Mouse (Mus musculus): ENCODE results near the gene Gpc1.
A peak's percentile ranks its signal among the peaks of the same experiment; 100 is the strongest.

The Gpc1 gene

GRCm38 (mm10) chr1:92877431-92877978 is 46.1 kb downstream of the Gpc1 start:
- no peak for DNase-seq (ENCODE audit: inconsistent age in 2 of 2, low spot score in 1 of 2)

- no peak for DNase-seq (ENCODE audit: inconsistent age in 2 of 2, low spot score in 1 of 2)
Observed at GRCm38 (mm10) chr1:92878066-92878741, 46.8 kb downstream of the Gpc1 start.

DNA sequence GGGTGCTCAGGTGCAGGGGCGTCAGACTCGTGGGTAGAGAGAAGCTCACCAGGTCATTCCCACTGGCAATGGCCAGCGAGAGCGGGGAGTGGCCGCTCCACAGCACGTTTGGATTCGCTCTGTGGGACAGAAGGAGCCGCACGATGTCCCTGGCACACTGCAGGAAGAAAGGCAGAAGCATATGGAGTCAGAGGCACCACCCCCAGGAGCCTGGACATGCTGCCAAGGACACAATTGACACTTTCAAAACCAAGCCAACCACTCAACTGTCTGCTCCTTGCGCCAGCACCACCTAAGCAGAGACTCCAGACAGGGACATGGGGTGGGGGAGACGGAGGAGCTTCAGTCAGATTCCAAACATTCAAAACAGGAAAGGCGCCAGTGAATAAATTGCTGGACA is 47.8 kb downstream of the Gpc1 start:
- DNase-seq (ENCODE audit: inconsistent age in 2 of 2, low spot score in 1 of 2): no peak

- no peak for DNase-seq (ENCODE audit: inconsistent age in 2 of 2, low spot score in 1 of 2)
Observed at GRCm38 (mm10) chr1:92880101-92880500, 48.7 kb downstream of the Gpc1 start.

DNA sequence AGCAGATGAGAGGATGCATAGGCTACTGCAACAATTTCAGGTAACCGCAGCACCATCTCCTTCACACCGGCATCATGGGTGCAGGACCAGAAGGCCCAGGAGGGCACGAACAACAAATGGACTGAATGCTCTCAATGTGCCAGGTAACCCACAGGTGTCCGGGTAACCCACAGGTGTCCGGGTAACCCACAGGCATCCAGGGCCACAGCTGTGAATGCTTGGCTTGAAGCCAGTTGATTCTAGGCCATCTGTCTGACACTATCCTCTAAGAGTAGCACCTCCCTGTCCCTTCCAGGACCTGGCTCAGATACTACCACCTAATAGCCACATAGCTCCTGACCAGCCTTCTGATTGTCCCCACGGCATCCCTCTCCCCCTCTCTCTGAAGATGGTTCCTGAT is 50.5 kb downstream of the Gpc1 start:
- no peak for DNase-seq (ENCODE audit: inconsistent age in 2 of 2, low spot score in 1 of 2)

- DNase-seq (ENCODE audit: inconsistent age in 2 of 2, low spot score in 1 of 2): no peak
Observed at GRCm38 (mm10) chr1:92888901-92889655, 57.6 kb downstream of the Gpc1 start.

DNA sequence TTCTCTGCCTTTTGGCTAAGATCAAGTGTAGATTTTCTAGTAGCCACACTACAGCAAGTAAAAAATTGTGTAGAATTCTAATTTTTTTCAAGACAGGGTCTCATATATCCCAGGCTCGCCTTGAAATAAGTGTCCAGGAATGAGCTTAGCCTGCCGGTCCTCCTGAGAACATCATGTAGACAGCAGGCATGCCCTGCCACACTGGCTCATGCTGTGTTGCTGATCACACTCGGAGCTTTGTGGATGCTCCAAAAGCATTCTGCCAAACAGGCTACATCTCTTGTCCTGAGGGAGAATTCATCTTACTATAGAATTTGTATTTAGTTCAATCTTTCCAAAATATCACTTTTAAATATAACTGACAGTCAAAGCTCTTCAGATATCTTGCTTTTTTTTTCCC is 61.3 kb downstream of the Gpc1 start:
- DNase-seq (ENCODE audit: inconsistent age in 2 of 2, low spot score in 1 of 2): no peak

DNA sequence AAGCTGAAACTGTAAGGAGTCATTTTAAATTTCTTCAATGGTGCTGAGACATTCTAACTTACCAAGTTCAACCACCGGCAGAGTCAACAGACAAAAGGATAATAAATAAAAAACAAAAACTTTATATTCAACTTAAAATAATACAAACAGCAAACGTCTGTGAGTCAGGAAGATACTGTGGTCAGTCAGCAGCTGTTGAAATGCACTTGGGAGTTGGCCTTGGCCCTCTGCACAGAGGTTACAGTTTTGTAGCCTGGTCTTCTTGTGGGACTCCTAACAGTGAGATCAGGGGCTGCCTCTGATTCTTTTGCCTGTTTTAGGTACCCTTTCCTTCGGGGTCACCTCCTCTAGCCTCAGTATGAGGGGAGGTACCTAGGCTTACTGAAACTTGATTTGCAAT is 62.5 kb downstream of the Gpc1 start:
- DNase-seq (ENCODE audit: inconsistent age in 2 of 2, low spot score in 1 of 2): peak in 1 of 2 experiments; percentile 42

- peak; percentile 79 to 92 for DNase-seq (ENCODE audit: inconsistent age in 2 of 2, low spot score in 1 of 2)
Observed at GRCm38 (mm10) chr1:92895089-92895488, 63.6 kb downstream of the Gpc1 start.

DNA sequence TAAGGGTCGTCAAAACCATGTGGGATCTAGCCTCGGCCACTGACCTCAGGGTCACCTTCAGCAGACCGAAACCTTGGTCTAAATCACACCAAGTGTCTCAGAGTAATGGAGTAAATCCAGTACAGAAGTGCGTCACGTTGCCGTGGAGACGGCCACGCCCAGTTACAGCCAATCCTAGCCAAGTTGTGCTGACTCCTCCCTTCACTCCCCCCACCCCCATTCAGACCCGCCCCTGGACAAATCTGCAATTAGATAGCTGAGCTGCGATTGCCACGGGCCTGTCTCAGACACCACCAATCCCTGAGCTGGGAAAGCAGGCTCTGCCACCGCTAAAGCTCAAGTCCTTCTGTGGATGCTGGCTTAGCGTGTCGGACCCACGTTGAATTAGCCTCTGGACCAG is 71.3 kb downstream of the Gpc1 start, which contains the start of gene Ankmy1:
Gene Ankmy1 (minus strand): TSS at position 121 of the 400 bp plus-strand sequence.
- DNase-seq (ENCODE audit: inconsistent age in 2 of 2, low spot score in 1 of 2): peak; percentile 73 to 85

DNA sequence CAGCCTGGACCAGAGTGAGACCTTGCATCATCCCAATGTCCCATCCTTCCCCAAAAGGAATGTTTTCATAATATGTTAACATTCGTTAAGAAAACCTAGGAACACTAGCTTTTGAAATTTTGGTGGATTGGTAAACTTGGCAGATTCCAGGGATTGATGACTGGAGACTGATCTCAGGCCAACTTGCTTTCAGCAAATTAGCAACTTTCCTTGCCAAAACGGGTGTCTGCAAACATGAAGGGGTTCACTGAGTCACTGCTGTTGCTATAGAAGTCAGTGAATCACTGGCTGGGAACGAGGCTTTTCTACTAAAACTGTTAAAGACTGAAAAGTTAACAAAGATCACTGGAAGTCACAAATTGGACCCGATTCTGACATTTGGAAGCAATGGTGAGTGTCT is 72.2 kb downstream of the Gpc1 start:
- peak; percentile 28 to 82 for DNase-seq (ENCODE audit: inconsistent age in 2 of 2, low spot score in 1 of 2)

DNA sequence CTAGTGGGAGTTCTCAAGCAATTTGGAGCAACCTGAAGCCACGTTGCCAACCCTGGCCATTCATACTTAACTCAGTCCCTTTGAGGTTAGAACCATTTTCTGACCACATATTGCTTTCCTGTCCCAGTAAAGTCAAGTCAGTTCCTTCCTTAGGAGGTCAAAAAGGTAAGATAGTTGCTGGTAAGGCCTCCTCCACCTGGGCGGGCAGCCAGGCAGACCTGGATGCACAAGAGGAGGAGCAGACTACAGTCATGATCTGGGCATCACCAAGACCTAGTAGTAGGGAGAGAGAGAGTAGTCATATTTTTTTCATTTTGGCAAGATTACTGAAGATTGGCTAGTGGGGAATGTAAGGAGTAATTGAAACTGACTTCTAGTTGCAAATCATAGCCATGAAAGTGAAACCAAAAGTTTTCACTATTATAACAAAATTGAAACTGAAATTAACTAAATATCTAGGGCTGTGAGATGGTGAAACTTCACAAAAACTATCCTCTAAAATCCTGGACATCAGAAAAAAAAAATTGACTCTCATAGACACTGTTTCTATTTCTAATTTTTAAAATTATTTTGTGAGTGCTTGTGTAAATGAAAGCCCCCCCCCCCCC is 74.4 kb downstream of the Gpc1 start:
- peak; percentile 38 to 48 for DNase-seq (ENCODE audit: inconsistent age in 2 of 2, low spot score in 1 of 2)

- peak; percentile 96 to 97 for DNase-seq (ENCODE audit: inconsistent age in 2 of 2, low spot score in 1 of 2)
Observed at GRCm38 (mm10) chr1:92906779-92907631, 75.6 kb downstream of the Gpc1 start, which contains the start of gene Dusp28. Gene Dusp28 (plus strand): TSS chr1:92906981.

DNA sequence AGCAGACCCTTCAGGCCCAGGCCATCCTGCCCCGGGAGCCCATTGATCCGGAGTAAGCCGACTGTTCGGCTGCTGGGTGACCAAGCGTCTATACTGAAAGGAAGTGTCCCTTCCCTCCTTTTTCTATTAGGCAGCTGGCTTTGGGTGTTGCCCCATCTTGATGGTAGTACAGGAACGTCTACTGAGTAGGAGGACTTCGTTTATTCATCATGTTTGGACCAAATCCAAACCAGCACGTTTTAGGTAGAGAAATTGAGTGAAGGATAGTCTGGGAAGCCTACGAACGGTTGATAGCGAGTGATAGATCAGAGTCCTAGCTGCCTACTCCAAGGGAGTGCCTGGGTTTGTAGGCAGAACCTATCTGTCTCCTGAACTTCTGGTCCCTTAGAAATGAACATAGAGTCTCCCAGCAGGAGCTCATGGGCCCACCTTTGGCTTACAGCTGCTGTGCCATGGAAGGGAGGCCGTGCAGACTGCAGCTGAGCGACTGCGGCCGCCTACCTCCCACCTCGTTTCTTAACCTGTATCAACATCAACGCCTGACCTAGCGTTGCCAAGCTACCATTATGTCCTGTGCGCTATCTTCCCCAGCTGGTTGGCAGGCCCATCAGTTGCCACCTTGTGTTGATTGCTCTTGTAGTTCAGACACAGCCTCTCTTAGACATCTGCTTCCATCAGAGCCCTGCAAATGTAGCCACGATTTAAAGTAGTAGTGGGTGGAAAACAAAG is 76.4 kb downstream of the Gpc1 start:
- peak; percentile 19 to 43 for DNase-seq (ENCODE audit: inconsistent age in 2 of 2, low spot score in 1 of 2)

DNA sequence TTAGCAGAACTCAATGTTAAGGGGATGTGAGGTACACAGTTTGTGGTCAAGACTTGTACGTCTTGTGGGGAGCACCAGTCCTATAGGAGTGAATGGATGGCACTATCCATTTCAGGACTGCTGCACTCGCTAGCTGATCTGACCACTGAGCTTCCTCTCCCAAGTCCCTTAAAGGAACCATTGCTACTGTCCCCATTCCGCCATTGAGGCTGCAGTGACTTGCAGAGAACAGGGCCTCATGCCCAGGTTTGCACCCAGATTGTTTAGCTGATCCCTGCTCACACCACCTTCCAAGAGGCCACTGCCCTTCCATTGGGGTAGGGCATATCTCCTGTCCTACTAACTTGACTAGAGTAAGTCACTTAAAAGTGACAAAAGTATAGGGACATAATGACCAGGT is 77.2 kb downstream of the Gpc1 start:
- DNase-seq (ENCODE audit: inconsistent age in 2 of 2, low spot score in 1 of 2): peak in 1 of 2 experiments; percentile 38

DNA sequence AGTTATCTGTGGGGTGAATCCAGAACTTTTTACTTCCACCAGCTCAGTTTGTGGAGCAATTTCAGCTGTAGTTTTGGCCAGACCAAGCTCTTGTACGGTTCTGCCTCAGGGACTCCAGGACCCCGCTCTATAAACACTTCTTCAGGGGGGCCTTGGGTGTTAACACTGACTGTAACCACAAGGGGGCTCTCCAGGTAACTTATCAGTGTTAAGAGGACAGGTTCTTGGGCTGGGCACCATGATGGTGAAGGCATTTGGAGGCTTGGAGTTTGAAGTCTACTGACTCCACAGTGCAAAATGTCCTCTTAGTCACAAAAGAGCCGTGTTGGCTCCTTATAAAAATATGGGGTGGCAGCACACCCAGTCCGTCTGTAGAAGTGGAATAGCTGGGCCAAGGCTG is 77.6 kb downstream of the Gpc1 start:
- DNase-seq (ENCODE audit: inconsistent age in 2 of 2, low spot score in 1 of 2): peak in 1 of 2 experiments; percentile 58
